Mouse (Mus musculus) myocyte (in vitro differentiated cells): ENCODE results near the gene Ttc6. TPM values are rescaled to one million over a fixed set of nuclear protein-coding genes. Genes with fewer than 3 reads are reported as not detected.

Source experiments
- H3K27me3 ChIP-seq: one replicate; pipeline ENCODE4 v1.6.1; 2011; ENCODE audit not compliant: control insufficient read depth, insufficient read depth, insufficient read length
- H3K36me3 ChIP-seq: one replicate; pipeline ENCODE4 v1.6.1; 2011; ENCODE audit not compliant: control insufficient read depth, insufficient read depth
- H3K4me2 ChIP-seq: one replicate; pipeline ENCODE4 v1.6.1; 2011; ENCODE audit warnings: low read depth, control low read depth
- H3K4me3 ChIP-seq: one replicate; pipeline ENCODE4 v1.5.1; 2011; ENCODE audit warnings: mild to moderate bottlenecking, control low read depth, moderate library complexity
- H3K79me2 ChIP-seq: one replicate; pipeline ENCODE4 v1.6.1; 2011; ENCODE audit not compliant: control insufficient read depth, insufficient read depth
- H3ac ChIP-seq: one replicate; pipeline ENCODE4 v1.6.1; 2011; ENCODE audit not compliant: control insufficient read depth, insufficient read length
- CEBPB ChIP-seq: IDR thresholded peaks from 2 replicates; pipeline ENCODE4 v1.6.1; 2011; ENCODE audit warnings: mild to moderate bottlenecking, moderate library complexity; ENCODE audit not compliant: poor library complexity, insufficient read depth, severe bottlenecking
- E2F4 ChIP-seq: IDR thresholded peaks from one replicate; pipeline ENCODE4 v1.6.1; 2011; ENCODE audit warnings: mild to moderate bottlenecking, control low read depth, moderate library complexity; ENCODE audit not compliant: insufficient read depth
- MAX ChIP-seq: IDR thresholded peaks from one replicate; pipeline ENCODE4 v1.6.1; 2011; ENCODE audit warnings: low read depth, mild to moderate bottlenecking, control low read depth
- MYOD1 ChIP-seq, 3 experiments: IDR thresholded peaks; one replicate each; pipeline ENCODE4 v1.6.1; 2011; ENCODE audit warnings: control low read depth in 2 of 3, low read depth in 2 of 3, mild to moderate bottlenecking in 2 of 3, moderate library complexity in 1 of 3; ENCODE audit not compliant: insufficient read length in 2 of 3, control insufficient read depth in 1 of 3
- MYOG ChIP-seq, 3 experiments: IDR thresholded peaks; one replicate each; pipeline ENCODE4 v1.6.1; 2011; ENCODE audit warnings: control low read depth in 2 of 3, low read depth in 2 of 3, mild to moderate bottlenecking in 2 of 3; ENCODE audit not compliant: insufficient read length in 2 of 3, control insufficient read depth in 1 of 3, insufficient read depth in 1 of 3
- POLR2A ChIP-seq: IDR thresholded peaks from one replicate; pipeline ENCODE4 v1.6.1; 2011; ENCODE audit warnings: low read depth, mild to moderate bottlenecking, control low read depth, moderate library complexity; ENCODE audit not compliant: insufficient read length
- POLR2AphosphoS2 ChIP-seq: IDR thresholded peaks from one replicate; pipeline ENCODE4 v1.6.1; 2011; ENCODE audit warnings: low read depth, control low read depth; ENCODE audit not compliant: insufficient read length
- REST ChIP-seq: IDR thresholded peaks from one replicate; pipeline ENCODE4 v1.6.1; 2011; ENCODE audit warnings: mild to moderate bottlenecking, control low read depth, moderate library complexity; ENCODE audit not compliant: insufficient read depth, insufficient read length
- SRF ChIP-seq: IDR thresholded peaks from one replicate; pipeline ENCODE4 v1.6.1; 2011; ENCODE audit warnings: low read depth; ENCODE audit not compliant: control insufficient read depth, insufficient read length
- TCF12 ChIP-seq: IDR thresholded peaks from one replicate; pipeline ENCODE4 v1.6.1; 2011; ENCODE audit warnings: mild to moderate bottlenecking, control low read depth; ENCODE audit not compliant: poor library complexity, insufficient read depth, severe bottlenecking
- TCF3 ChIP-seq: IDR thresholded peaks from one replicate; pipeline ENCODE4 v1.6.1; 2011; ENCODE audit warnings: low read depth, control low read depth; ENCODE audit not compliant: insufficient read length
- USF1 ChIP-seq: IDR thresholded peaks from one replicate; pipeline ENCODE4 v1.6.1; 2011; ENCODE audit warnings: low read depth, mild to moderate bottlenecking, control low read depth, moderate library complexity
- polyA plus RNA-seq: library from polyadenylated mRNA; unstranded; fragments of >200 nt; fragmentation: generic; extraction: Trizol; gene quantifications from one replicate; pipeline ENCODE4 v1.2.1, GENCODE M21; 2012; ENCODE audit warnings: missing spikeins

The Ttc6 gene
- polyA plus RNA-seq, 1 experiment = not detected

GRCm38 (mm10) chr12:57554091-57554490, 9.8 kb upstream of the Ttc6 start:
- no peak overlapping the region for H3K4me3 ChIP-seq
- no peaks in the 10 kb centered on the region for H3K79me2 ChIP-seq
- H3K27me3 ChIP-seq = no peaks in the 10 kb centered on the region
- no peak overlapping the region for H3ac ChIP-seq
- H3K36me3 ChIP-seq = no peaks in the 10 kb centered on the region
- H3K4me2 ChIP-seq = no peak overlapping the region
- no peak for TF ChIP-seq CEBPB
- no peak for TF ChIP-seq POLR2A
- no peak for TF ChIP-seq TCF3
- TF ChIP-seq POLR2AphosphoS2 = no peak
- TF ChIP-seq USF1 = no peak
- TF ChIP-seq SRF = no peak
- TF ChIP-seq REST = no peak
- no peak for TF ChIP-seq MYOG (IDR thresholded peaks at IDR 0.05; ENCODE audit: control insufficient read depth in 1 of 3, insufficient read depth in 1 of 3, insufficient read length in 2 of 3, low read depth in 2 of 3)
- no peak for TF ChIP-seq TCF12
- no peak for TF ChIP-seq MAX

- Histone ChIP-seq H3K36me3 (no peaks in the 10 kb centered on the region), H3K4me2 (no peak overlapping the region), H3K4me3 (no peak overlapping the region), H3K27me3 (no peaks in the 10 kb centered on the region), H3K79me2 (no peaks in the 10 kb centered on the region), H3ac (no peak overlapping the region)
- TF ChIP-seq REST = no peak
- TF ChIP-seq POLR2A = no peak
- TF ChIP-seq TCF12 = no peak
- no peak for TF ChIP-seq USF1
- TF ChIP-seq POLR2AphosphoS2 = no peak
- no peak for TF ChIP-seq MYOG (IDR thresholded peaks at IDR 0.05; ENCODE audit: control insufficient read depth in 1 of 3, insufficient read depth in 1 of 3, insufficient read length in 2 of 3, low read depth in 2 of 3)
Measured at GRCm38 (mm10) chr12:57571773-57572172, 7.9 kb downstream of the Ttc6 start.

GRCm38 (mm10) chr12:57572415-57572814, 8.5 kb downstream of the Ttc6 start:
- Histone ChIP-seq H3K79me2 (no peaks in the 10 kb centered on the region), H3ac (no peak overlapping the region), H3K27me3 (no peaks in the 10 kb centered on the region), H3K4me2 (no peak overlapping the region), H3K36me3 (no peaks in the 10 kb centered on the region), H3K4me3 (no peak overlapping the region)
- TF ChIP-seq MYOG (IDR thresholded peaks at IDR 0.05; ENCODE audit: control insufficient read depth in 1 of 3, insufficient read depth in 1 of 3, insufficient read length in 2 of 3, low read depth in 2 of 3) (no peak), SRF (no peak), E2F4 (no peak)

- Histone ChIP-seq H3K79me2 (no peaks in the 10 kb centered on the region), H3K27me3 (no peaks in the 10 kb centered on the region), H3ac (no peak overlapping the region), H3K36me3 (no peaks in the 10 kb centered on the region), H3K4me3 (no peak overlapping the region), H3K4me2 (no peak overlapping the region)
- no peak for TF ChIP-seq MYOD1 (IDR thresholded peaks at IDR 0.05; ENCODE audit: control insufficient read depth in 1 of 3, insufficient read length in 2 of 3, low read depth in 2 of 3)
- no peak for TF ChIP-seq CEBPB
- no peak for TF ChIP-seq TCF3
- no peak for TF ChIP-seq POLR2AphosphoS2
- TF ChIP-seq E2F4 = no peak
- TF ChIP-seq TCF12 = no peak
- TF ChIP-seq MAX = no peak
- no peak for TF ChIP-seq USF1
- no peak for TF ChIP-seq REST
- TF ChIP-seq MYOG (IDR thresholded peaks at IDR 0.05; ENCODE audit: control insufficient read depth in 1 of 3, insufficient read depth in 1 of 3, insufficient read length in 2 of 3, low read depth in 2 of 3) = no peak
- TF ChIP-seq POLR2A = no peak
- no peak for TF ChIP-seq SRF
Measured at GRCm38 (mm10) chr12:57575931-57576628, 12.2 kb downstream of the Ttc6 start.

- no peak overlapping the region for H3ac ChIP-seq
- H3K4me3 ChIP-seq = no peak overlapping the region
- H3K4me2 ChIP-seq = no peak overlapping the region
- H3K79me2 ChIP-seq = no peaks in the 10 kb centered on the region
- no peaks in the 10 kb centered on the region for H3K36me3 ChIP-seq
- no peaks in the 10 kb centered on the region for H3K27me3 ChIP-seq
- TF ChIP-seq POLR2AphosphoS2 (no peak), TCF3 (no peak), REST (no peak), CEBPB (no peak), POLR2A (no peak), MYOD1 (IDR thresholded peaks at IDR 0.05; ENCODE audit: control insufficient read depth in 1 of 3, insufficient read length in 2 of 3, low read depth in 2 of 3) (no peak), MAX (no peak), MYOG (IDR thresholded peaks at IDR 0.05; ENCODE audit: control insufficient read depth in 1 of 3, insufficient read depth in 1 of 3, insufficient read length in 2 of 3, low read depth in 2 of 3) (no peak), SRF (no peak), TCF12 (no peak), USF1 (no peak), E2F4 (no peak)
Measured at GRCm38 (mm10) chr12:57607624-57608023, 43.7 kb downstream of the Ttc6 start.
